Mouse (Mus musculus): ENCODE measurements around the gene Taf4. TPM values are rescaled to one million over a fixed set of nuclear protein-coding genes. Genes with fewer than 3 reads are reported as not detected.

The Taf4 gene
- polyA plus RNA-seq, 1 experiment, result 6.3 TPM

GRCm38 (mm10) chr2:179916877-179917673 is 59.4 kb downstream of the Taf4 start:
- Histone ChIP-seq H3K27me3 (ENCODE audit: control insufficient read depth, insufficient read depth, insufficient read length) (no peaks in the 10 kb centered on the region), H3ac (ENCODE audit: control insufficient read depth, insufficient read length) (no peak overlapping the region), H3K36me3 (ENCODE audit: control insufficient read depth, insufficient read depth) (peaks cover 29% of the 10 kb centered on the region), H3K79me2 (ENCODE audit: control insufficient read depth, insufficient read depth) (no peaks in the 10 kb centered on the region), H3K4me3 (no peak overlapping the region), H3K4me2 (ENCODE audit: low read depth) (no peak overlapping the region)
- no peak for TF ChIP-seq MYOD1 (IDR thresholded peaks at IDR 0.05; ENCODE audit: control insufficient read depth in 1 of 3, insufficient read length in 2 of 3, low read depth in 2 of 3)
- peak; percentile 25 for TF ChIP-seq SRF (IDR thresholded peaks at IDR 0.05; ENCODE audit: control insufficient read depth, insufficient read length, low read depth)

GRCm38 (mm10) chr2:179914246-179914645 is 62.2 kb downstream of the Taf4 start:
- Histone ChIP-seq H3K79me2 (ENCODE audit: control insufficient read depth, insufficient read depth) (no peaks in the 10 kb centered on the region), H3K36me3 (ENCODE audit: control insufficient read depth, insufficient read depth) (peaks cover 13% of the 10 kb centered on the region), H3K4me2 (ENCODE audit: low read depth) (no peak overlapping the region), H3K27me3 (ENCODE audit: control insufficient read depth, insufficient read depth, insufficient read length) (no peaks in the 10 kb centered on the region), H3ac (ENCODE audit: control insufficient read depth, insufficient read length) (no peak overlapping the region), H3K4me3 (no peak overlapping the region)
- TF ChIP-seq SRF (IDR thresholded peaks at IDR 0.05; ENCODE audit: control insufficient read depth, insufficient read length, low read depth) (no peak), USF1 (IDR thresholded peaks at IDR 0.05; ENCODE audit: low read depth) (no peak), TCF12 (IDR thresholded peaks at IDR 0.05; ENCODE audit: insufficient read depth, poor library complexity, severe bottlenecking) (no peak), CEBPB (IDR thresholded peaks at IDR 0.05; ENCODE audit: insufficient read depth, poor library complexity, severe bottlenecking) (no peak), E2F4 (IDR thresholded peaks at IDR 0.05; ENCODE audit: insufficient read depth) (no peak), TCF3 (IDR thresholded peaks at IDR 0.05; ENCODE audit: insufficient read length, low read depth) (no peak), MAX (IDR thresholded peaks at IDR 0.05; ENCODE audit: low read depth) (no peak), MYOD1 (IDR thresholded peaks at IDR 0.05; ENCODE audit: control insufficient read depth in 1 of 3, insufficient read length in 2 of 3, low read depth in 2 of 3) (no peak), REST (IDR thresholded peaks at IDR 0.05; ENCODE audit: insufficient read depth, insufficient read length) (no peak), MYOG (IDR thresholded peaks at IDR 0.05; ENCODE audit: control insufficient read depth in 1 of 3, insufficient read depth in 1 of 3, insufficient read length in 2 of 3, low read depth in 2 of 3) (no peak), POLR2A (IDR thresholded peaks at IDR 0.05; ENCODE audit: insufficient read length, low read depth) (no peak), POLR2AphosphoS2 (IDR thresholded peaks at IDR 0.05; ENCODE audit: insufficient read length, low read depth) (no peak)

DNA sequence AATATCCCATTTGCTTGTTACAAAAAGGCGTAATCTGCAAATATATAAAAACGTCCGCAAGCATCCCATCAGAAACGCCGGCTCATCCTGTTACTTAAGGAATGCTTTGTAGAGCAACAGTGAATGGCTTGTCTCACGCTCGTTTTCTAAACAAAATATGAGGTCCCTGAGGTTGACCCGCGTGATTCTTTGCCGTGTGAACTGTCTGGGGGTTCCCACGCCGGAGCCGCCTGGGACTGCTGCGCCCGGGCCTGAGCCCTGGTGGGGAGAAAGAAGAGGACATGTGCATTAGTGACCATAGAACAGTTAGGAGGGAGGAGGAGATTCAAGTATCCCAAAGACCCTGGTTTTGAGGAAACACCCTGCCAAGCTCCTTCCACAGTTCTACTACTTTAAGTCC is 63.1 kb downstream of the Taf4 start:
- no peaks in the 10 kb centered on the region for H3K79me2 ChIP-seq (ENCODE audit: control insufficient read depth, insufficient read depth)
- peaks cover 13% of the 10 kb centered on the region for H3K36me3 ChIP-seq (ENCODE audit: control insufficient read depth, insufficient read depth)
- TF ChIP-seq CEBPB (IDR thresholded peaks at IDR 0.05; ENCODE audit: insufficient read depth, poor library complexity, severe bottlenecking), result no peak
- no peak for TF ChIP-seq MYOG (IDR thresholded peaks at IDR 0.05; ENCODE audit: control insufficient read depth in 1 of 3, insufficient read depth in 1 of 3, insufficient read length in 2 of 3, low read depth in 2 of 3)
- TF ChIP-seq TCF3 (IDR thresholded peaks at IDR 0.05; ENCODE audit: insufficient read length, low read depth), result no peak
- TF ChIP-seq SRF (IDR thresholded peaks at IDR 0.05; ENCODE audit: control insufficient read depth, insufficient read length, low read depth), result no peak
- no peak for TF ChIP-seq E2F4 (IDR thresholded peaks at IDR 0.05; ENCODE audit: insufficient read depth)
- no peak for TF ChIP-seq POLR2AphosphoS2 (IDR thresholded peaks at IDR 0.05; ENCODE audit: insufficient read length, low read depth)

DNA sequence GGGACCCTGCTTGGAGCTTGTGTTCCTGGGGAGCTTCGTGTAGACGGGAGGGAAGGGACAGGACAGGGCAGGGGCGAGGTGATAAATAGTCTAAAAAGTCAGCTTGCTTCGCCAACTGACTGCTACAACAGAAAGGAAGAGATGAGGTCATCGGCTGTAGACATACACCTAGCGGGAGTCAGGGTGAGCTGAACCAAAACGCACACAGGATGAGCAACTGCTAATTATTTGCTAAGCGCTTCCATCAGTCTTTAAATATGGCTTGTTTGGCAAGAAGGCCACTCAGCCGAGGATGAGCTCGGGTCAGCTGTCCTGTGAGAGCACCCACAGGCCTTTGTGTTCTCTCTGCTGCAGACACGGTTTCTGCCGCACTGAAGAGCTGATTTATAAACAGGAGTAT is 63.5 kb downstream of the Taf4 start:
- Histone ChIP-seq H3K4me2 (ENCODE audit: low read depth) (no peak overlapping the region), H3K4me3 (no peak overlapping the region), H3K27me3 (ENCODE audit: control insufficient read depth, insufficient read depth, insufficient read length) (no peaks in the 10 kb centered on the region), H3K36me3 (ENCODE audit: control insufficient read depth, insufficient read depth) (peaks cover 13% of the 10 kb centered on the region), H3K79me2 (ENCODE audit: control insufficient read depth, insufficient read depth) (no peaks in the 10 kb centered on the region), H3ac (ENCODE audit: control insufficient read depth, insufficient read length) (no peak overlapping the region)
- TF ChIP-seq POLR2AphosphoS2 (IDR thresholded peaks at IDR 0.05; ENCODE audit: insufficient read length, low read depth), result no peak

More for the DNA sequence above, 63.1 kb downstream of the Taf4 start:
- H3K27me3 ChIP-seq (ENCODE audit: control insufficient read depth, insufficient read depth, insufficient read length), result no peaks in the 10 kb centered on the region
- no peak overlapping the region for H3K4me3 ChIP-seq
- no peak overlapping the region for H3K4me2 ChIP-seq (ENCODE audit: low read depth)
- no peak overlapping the region for H3ac ChIP-seq (ENCODE audit: control insufficient read depth, insufficient read length)

DNA sequence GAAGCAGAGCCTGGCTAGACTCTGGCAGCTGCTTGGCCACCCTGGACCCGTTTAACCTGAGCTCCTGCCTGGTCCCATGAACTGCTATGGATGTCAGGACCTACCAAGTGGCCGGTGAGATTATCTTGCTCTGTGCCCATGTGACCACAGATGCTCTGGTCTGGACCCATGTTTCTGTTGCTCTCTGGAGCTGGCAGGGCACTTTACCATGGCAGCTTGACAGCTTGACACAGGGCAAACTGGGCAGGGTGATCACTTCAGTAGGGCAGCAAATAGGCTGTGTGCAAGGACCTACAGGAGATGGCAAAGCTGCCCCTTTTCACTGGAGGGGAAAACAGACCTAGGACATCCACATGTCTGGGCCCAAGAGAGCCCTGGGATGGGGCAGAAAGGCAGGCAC is 79.5 kb downstream of the Taf4 start:
- Histone ChIP-seq H3ac (ENCODE audit: control insufficient read depth, insufficient read length) (no peak overlapping the region), H3K79me2 (ENCODE audit: control insufficient read depth, insufficient read depth) (no peaks in the 10 kb centered on the region), H3K27me3 (ENCODE audit: control insufficient read depth, insufficient read depth, insufficient read length) (peaks cover 55% of the 10 kb centered on the region), H3K4me3 (no peak overlapping the region), H3K4me2 (ENCODE audit: low read depth) (no peak overlapping the region), H3K36me3 (ENCODE audit: control insufficient read depth, insufficient read depth) (no peaks in the 10 kb centered on the region)
- TF ChIP-seq CEBPB (IDR thresholded peaks at IDR 0.05; ENCODE audit: insufficient read depth, poor library complexity, severe bottlenecking) (no peak), TCF12 (IDR thresholded peaks at IDR 0.05; ENCODE audit: insufficient read depth, poor library complexity, severe bottlenecking) (no peak), REST (IDR thresholded peaks at IDR 0.05; ENCODE audit: insufficient read depth, insufficient read length) (no peak), TCF3 (IDR thresholded peaks at IDR 0.05; ENCODE audit: insufficient read length, low read depth) (no peak), E2F4 (IDR thresholded peaks at IDR 0.05; ENCODE audit: insufficient read depth) (no peak), SRF (IDR thresholded peaks at IDR 0.05; ENCODE audit: control insufficient read depth, insufficient read length, low read depth) (no peak), USF1 (IDR thresholded peaks at IDR 0.05; ENCODE audit: low read depth) (no peak), MYOD1 (IDR thresholded peaks at IDR 0.05; ENCODE audit: control insufficient read depth in 1 of 3, insufficient read length in 2 of 3, low read depth in 2 of 3) (no peak), MYOG (IDR thresholded peaks at IDR 0.05; ENCODE audit: control insufficient read depth in 1 of 3, insufficient read depth in 1 of 3, insufficient read length in 2 of 3, low read depth in 2 of 3) (no peak), POLR2A (IDR thresholded peaks at IDR 0.05; ENCODE audit: insufficient read length, low read depth) (no peak)
